Mouse (Mus musculus) thymus, adult 2 months (tissue): ENCODE measurements around the gene Trip6.

Experiments
- CTCF ChIP-seq: fragments of 200-500 bp; IDR thresholded peaks from 2 replicates; pipeline ENCODE4 v1.5.1; 2012; ENCODE audit warnings: mild to moderate bottlenecking, control low read depth, low read length, moderate library complexity, borderline replicate concordance; ENCODE audit not compliant: control insufficient read depth, poor library complexity, insufficient read depth; ENCODE audit errors: extremely low read depth
- POLR2A ChIP-seq: fragments of 200-500 bp; IDR thresholded peaks from 2 replicates; pipeline ENCODE4 v1.6.1; 2012; ENCODE audit warnings: mild to moderate bottlenecking, low read length, control low read depth, moderate library complexity; ENCODE audit not compliant: control insufficient read depth, poor library complexity, insufficient read depth; ENCODE audit errors: extremely low read depth

DNA sequence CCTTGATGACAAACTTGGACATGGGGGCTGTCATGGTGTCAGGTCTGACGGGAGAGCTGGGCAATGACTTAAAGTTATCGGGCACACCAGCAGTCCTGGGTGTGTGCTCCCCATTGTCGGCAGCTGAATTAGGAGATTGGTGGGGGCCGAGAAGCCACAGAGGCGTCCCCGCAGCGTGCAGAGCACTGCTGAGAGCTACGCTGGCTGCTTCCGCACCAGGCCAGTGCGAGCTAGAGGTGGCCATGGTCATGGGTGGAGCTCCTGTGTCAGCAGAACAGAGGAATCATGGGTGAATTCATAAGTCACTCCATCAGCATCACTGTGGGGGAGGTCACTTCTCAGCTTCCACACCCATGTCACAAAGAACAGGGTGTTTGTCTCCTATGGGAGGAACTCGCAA, 49.4 kb downstream of the Trip6 start:
- TF ChIP-seq CTCF (no peak), POLR2A (no peak)
